Mouse (Mus musculus) liver, embryonic 14.5 days (tissue): ENCODE data around the gene Fau. TPM values are rescaled to one million over a fixed set of nuclear protein-coding genes. Genes with fewer than 3 reads are reported as not detected.

Experiments
- ATAC-seq: fragments of 200-750 bp; cut with Nextera tagmentation; 2 replicates; pipeline ENCODE4 v1.8.0; 2017; ENCODE audit warnings: moderate number of reproducible peaks, mild to moderate bottlenecking, moderate library complexity; ENCODE audit not compliant: insufficient read depth
- DNase-seq, 3 experiments: peaks; one replicate each; pipeline ENCODE4 v3.0.0-alpha.2; 2012 to 2013; ENCODE audit warnings: low read depth in 3 of 3, low spot score in 3 of 3
- H3K27ac ChIP-seq: fragments of 300-500 bp; sonication (generic); 2 replicates; pipeline ENCODE4 v1.5.1; 2014; ENCODE audit warnings: moderate library complexity, mild to moderate bottlenecking, control low read depth, inconsistent platforms
- H3K27me3 ChIP-seq: fragments of 300-500 bp; sonication (generic); 2 replicates; pipeline ENCODE4 v1.6.1; 2014; ENCODE audit warnings: mild to moderate bottlenecking, low read length, moderate library complexity; ENCODE audit not compliant: control insufficient read depth, insufficient read depth
- H3K36me3 ChIP-seq: fragments of 300-500 bp; sonication (generic); replicated peaks from 2 replicates; pipeline ENCODE4 v1.6.1; 2014; ENCODE audit warnings: low read depth; ENCODE audit not compliant: control insufficient read depth, insufficient read depth
- H3K4me1 ChIP-seq, 2 experiments: fragments of 200-500 bp in 1 of 2; fragments of 300-500 bp in 1 of 2; sonication (generic) in 1 of 2; replicated peaks; 2 replicates each; pipeline ENCODE4 v1.6.1; 2012 to 2014; ENCODE audit warnings: antibody characterized with exemption in 1 of 2, inconsistent platforms in 1 of 2, low read length in 1 of 2; ENCODE audit not compliant: control insufficient read depth in 2 of 2, insufficient read depth in 2 of 2
- H3K4me2 ChIP-seq: fragments of 300-500 bp; sonication (generic); 2 replicates; pipeline ENCODE4 v1.6.1; 2014; ENCODE audit warnings: low read depth, mild to moderate bottlenecking, control low read depth, moderate library complexity
- H3K4me3 ChIP-seq, 2 experiments: fragments of 200-500 bp in 1 of 2; fragments of 300-500 bp in 1 of 2; sonication (generic) in 1 of 2; 2 replicates each; pipeline ENCODE4 v1.5.1; 2012 to 2014; ENCODE audit warnings: low read depth in 2 of 2, low read length in 2 of 2, mild to moderate bottlenecking in 2 of 2, control low read depth in 1 of 2, inconsistent platforms in 1 of 2, moderate library complexity in 1 of 2; ENCODE audit not compliant: insufficient read depth in 1 of 2
- H3K9ac ChIP-seq: fragments of 300-500 bp; sonication (generic); replicated peaks from 2 replicates; pipeline ENCODE4 v1.6.1; 2014; ENCODE audit warnings: mild to moderate bottlenecking, control low read depth, moderate library complexity
- H3K9me3 ChIP-seq: fragments of 300-500 bp; sonication (generic); 2 replicates; pipeline ENCODE4 v1.6.1; 2016; ENCODE audit warnings: low read length, mixed read lengths; ENCODE audit not compliant: control insufficient read depth
- CTCF ChIP-seq: IDR thresholded peaks from 2 replicates; pipeline ENCODE4 v1.5.1; 2016; ENCODE audit warnings: antibody characterized with exemption, low read depth, control low read depth
- EP300 ChIP-seq: IDR thresholded peaks from 2 replicates; pipeline ENCODE4 v1.6.1; 2016; ENCODE audit warnings: antibody characterized with exemption, low read depth
- WGBS: fragments of 180-500 bp; shearing (Covaris S2); extraction: QIAGEN DNeasy Blood & Tissue Kit; methylation state at CpG from one replicate; pipeline ENCODE4 v1.1.7; 2014; ENCODE audit not compliant: insufficient replicate concordance; 5-methylcytosine and 5-hydroxymethylcytosine counted together
- polyA plus RNA-seq, 2 experiments: library from polyadenylated mRNA; depleted of rRNA in 1 of 2; stranded (reverse) in 1 of 2; unstranded in 1 of 2; fragments of >200 nt; fragmentation: Nextera tagmentation in 1 of 2; extraction: Ambion mirVana in 1 of 2; gene quantifications; 2 replicates each; pipeline versions ENCODE4 v1.2.1 to v1.2.3; 2012 to 2014

Gene Fau
- polyA plus RNA-seq, 2 experiments = 639 to 969 TPM

DNA sequence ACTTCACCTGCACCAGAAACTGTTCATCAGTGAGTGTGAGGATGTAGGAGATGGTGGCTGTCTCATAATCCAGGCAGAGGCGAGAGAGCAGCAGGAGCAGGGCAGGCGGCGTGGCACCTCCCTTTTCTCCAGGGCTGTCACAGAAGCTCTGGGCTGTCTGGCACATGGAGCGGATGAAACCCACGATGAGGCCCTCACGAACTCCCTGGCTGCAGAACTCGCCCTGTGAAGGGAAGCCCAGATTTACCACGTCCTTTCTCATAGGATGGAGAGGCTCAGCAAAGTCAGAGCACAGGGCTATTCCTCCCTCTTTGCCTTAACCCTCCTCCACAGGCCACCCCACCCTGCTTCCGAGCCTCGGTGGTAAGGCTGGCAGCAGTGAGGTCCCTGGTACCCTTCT lies 12.2 kb downstream of the Fau start:
- 80% methylated on average over 10 of the region's 10 CpGs for WGBS
- H3K36me3 ChIP-seq = 0 out of 2 replicates have a peak, but pooled peaks cover 3% of the 10 kb centered on the region
- no peak overlapping the region for H3K9ac ChIP-seq
- H3K27ac ChIP-seq = no peak overlapping the region
- peaks cover 5 to 7% of the 10 kb centered on the region in 2 experiments for H3K4me1 ChIP-seq
- H3K4me2 ChIP-seq = no peak overlapping the region
- H3K4me3 ChIP-seq = no peak overlapping the region
- TF ChIP-seq EP300 (no peak), CTCF (no peak)
- no peaks in the 10 kb centered on the region for H3K9me3 ChIP-seq
- no peaks in the 10 kb centered on the region for H3K27me3 ChIP-seq
- DNase-seq (no peak), ATAC-seq (no peak)

- no peak overlapping the region for H3K4me2 ChIP-seq
- H3K27me3 ChIP-seq = no peaks in the 10 kb centered on the region
- WGBS = 87% methylated on average over 31 of the region's 31 CpGs
- H3K9ac ChIP-seq = no peak overlapping the region
- H3K9me3 ChIP-seq = no peaks in the 10 kb centered on the region
- TF ChIP-seq EP300 (no peak), CTCF (no peak)
- H3K4me1 ChIP-seq = peaks cover 5 to 7% of the 10 kb centered on the region in 2 experiments
- ATAC-seq = no peak
- H3K36me3 ChIP-seq = 0 out of 2 replicates have a peak, but pooled peaks cover 3% of the 10 kb centered on the region
- H3K27ac ChIP-seq = no peak overlapping the region
- no peak for DNase-seq
- H3K4me3 ChIP-seq = no peak overlapping the region
Observed at GRCm38 (mm10) chr19:6070571-6071250, 13.1 kb downstream of the Fau start.

- ATAC-seq (no peak), DNase-seq (no peak)
- WGBS = 90% methylated on average over 19 of the region's 19 CpGs
- Histone ChIP-seq H3K9me3 (no peaks in the 10 kb centered on the region), H3K9ac (no peak overlapping the region), H3K27ac (no peak overlapping the region), H3K4me2 (no peak overlapping the region), H3K4me3 (no peak overlapping the region), H3K27me3 (no peaks in the 10 kb centered on the region), H3K36me3 (0 out of 2 replicates have a peak, but pooled peaks cover 3% of the 10 kb centered on the region), H3K4me1 (peaks cover 5 to 11% of the 10 kb centered on the region in 2 experiments)
- TF ChIP-seq CTCF = no peak
- TF ChIP-seq EP300 = no peak
Observed at GRCm38 (mm10) chr19:6071261-6071660, 13.6 kb downstream of the Fau start.

DNA sequence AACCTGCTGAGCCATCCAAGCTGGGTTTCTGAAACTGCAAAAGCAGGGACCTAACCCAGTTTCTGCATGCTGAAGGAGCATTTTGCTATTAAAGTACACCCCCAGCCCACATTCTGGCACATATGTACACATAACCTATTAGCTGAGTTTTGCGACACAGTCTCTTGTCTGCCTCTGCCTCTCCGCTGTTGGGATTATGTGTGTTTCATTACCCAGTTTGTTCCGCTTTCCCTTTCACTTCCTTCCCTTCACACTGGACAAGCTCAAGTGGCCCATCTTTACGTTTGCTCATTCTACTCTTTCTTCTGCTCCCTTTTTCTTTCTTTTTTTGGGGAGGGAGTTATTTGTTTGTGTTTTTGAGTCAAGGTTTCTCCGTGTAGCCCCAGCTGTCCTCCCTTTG lies 16.2 kb downstream of the Fau start:
- WGBS = 78% methylated on average over 5 of the region's 5 CpGs
- peaks cover 0 to 8% of the 10 kb centered on the region in 2 experiments; a peak in 3 of 4 replicates for H3K4me1 ChIP-seq
- no peaks in the 10 kb centered on the region for H3K9me3 ChIP-seq
- H3K9ac ChIP-seq = no peak overlapping the region
- DNase-seq (no peak), ATAC-seq (no peak)
- no peak overlapping the region for H3K4me2 ChIP-seq
- TF ChIP-seq EP300 = no peak
- no peak overlapping the region for H3K4me3 ChIP-seq
- 0 out of 2 replicates have a peak, but pooled peaks cover 2% of the 10 kb centered on the region for H3K36me3 ChIP-seq
- H3K27me3 ChIP-seq = no peaks in the 10 kb centered on the region
- no peak overlapping the region for H3K27ac ChIP-seq

- DNase-seq (peak; percentile 81 to 85 (median 85)), ATAC-seq (peak; percentile 85)
Observed at GRCm38 (mm10) chr19:6076564-6077393, 19.1 kb downstream of the Fau start, which contains the start of gene Vps51. Vps51 (minus strand) TSS chr19:6077231.

More at GRCm38 (mm10) chr19:6076564-6077393, 19.1 kb downstream of the Fau start, which contains the start of gene Vps51:
- Histone ChIP-seq H3K9ac (peak within 1 kb of the TSS; percentile 55), H3K27me3 (no peaks in the 10 kb centered on the region), H3K36me3 (no peaks in the 10 kb centered on the region; the same call in none of the 2 replicates), H3K9me3 (no peaks in the 10 kb centered on the region), H3K4me2 (peak within 1 kb of the TSS; percentile 79), H3K27ac (peak within 1 kb of the TSS; percentile 10), H3K4me3 (peak within 1 kb of the TSS; percentile 73 to 75), H3K4me1 (peaks cover 0 to 8% of the 10 kb centered on the region in 2 experiments; a peak in 3 of 4 replicates)
- under 1% methylated on average over 33 of the region's 33 CpGs for WGBS
- TF ChIP-seq EP300 = no peak; the same call in 1 of the 2 replicates
- TF ChIP-seq CTCF = no peak
